Mouse (Mus musculus): Measurements from ENCODE around the gene Eef2k. TPM values are rescaled to one million over a fixed set of nuclear protein-coding genes. Genes with fewer than 3 reads are reported as not detected.
A peak's percentile ranks its signal among the peaks of the same experiment; 100 is the strongest.

The Eef2k gene
- polyA plus RNA-seq, 1 experiment from 2014 or later, result 12.4 TPM

DNA sequence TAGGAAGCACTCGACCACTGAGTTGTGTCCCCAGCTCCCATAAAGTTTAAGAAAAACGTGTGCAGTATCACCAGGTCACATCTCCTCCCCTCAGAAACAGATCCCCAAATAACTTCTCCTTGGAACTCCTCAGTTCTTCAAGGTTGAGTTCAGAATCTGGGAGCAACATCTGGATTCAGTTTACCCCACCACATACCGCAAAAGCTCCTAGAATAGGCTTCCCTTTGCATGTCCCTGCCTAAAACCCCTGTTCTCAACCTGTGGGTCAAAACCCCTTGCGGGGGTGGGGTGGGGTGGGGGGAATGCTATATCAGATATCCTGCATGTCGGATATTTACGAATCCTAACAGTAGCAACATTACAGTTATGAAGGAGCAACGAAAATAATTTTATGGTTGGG, 20.0 kb downstream of the Eef2k start:
- ATAC-seq (ENCODE audit: insufficient number of reproducible peaks, insufficient read depth, low FRiP score, low read depth), result no peak
- peaks cover 30 to 66% of the 10 kb centered on the region in 2 experiments for H3K4me1 ChIP-seq (ENCODE audit: control insufficient read depth in 2 of 2, insufficient read depth in 2 of 2, low read length in 2 of 2)
- no peaks in the 10 kb centered on the region for H3K9me3 ChIP-seq (ENCODE audit: control insufficient read depth, low read length)
- H3K4me3 ChIP-seq (ENCODE audit: control insufficient read depth in 1 of 2, insufficient read depth in 1 of 2, low read depth in 1 of 2, low read length in 2 of 2), result no peak overlapping the region
- no peak overlapping the region for H3K4me2 ChIP-seq (ENCODE audit: low read length)
- H3K27ac ChIP-seq (replicated peaks in 1 of 2; ENCODE audit: control insufficient read depth in 1 of 2, insufficient read depth in 1 of 2, low read depth in 2 of 2, low read length in 2 of 2), result no peak overlapping the region; a peak in 1 of 4 replicates
- WGBS, result 65% methylated on average over 7 of the region's 7 CpGs
- H3K27me3 ChIP-seq (ENCODE audit: control insufficient read depth, insufficient read depth, low read length), result no peaks in the 10 kb centered on the region
- H3K9ac ChIP-seq (ENCODE audit: low read length), result no peak overlapping the region
- peaks cover 15% of the 10 kb centered on the region; the same call in 1 of the 2 replicates for H3K36me3 ChIP-seq (ENCODE audit: control insufficient read depth, insufficient read depth, low read length)

DNA sequence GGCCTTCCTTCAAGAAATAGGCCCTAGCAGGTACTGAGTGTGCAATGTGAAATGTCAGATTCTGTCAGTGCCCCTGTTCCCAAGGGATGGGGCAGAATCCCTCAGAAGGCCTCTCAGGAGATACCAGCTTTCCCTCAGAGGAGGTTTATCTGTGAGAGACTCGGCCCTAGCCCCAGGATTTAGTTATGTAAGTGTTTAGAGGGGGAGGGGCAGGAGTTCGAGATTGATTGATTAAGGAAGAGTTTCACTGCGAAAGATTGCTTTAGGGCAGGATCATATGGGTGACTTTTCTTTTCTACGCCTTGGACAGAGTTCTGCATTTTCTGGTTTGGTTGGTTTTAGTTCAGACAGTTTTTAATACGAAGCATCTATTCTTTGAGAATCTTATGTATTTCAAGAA, 20.8 kb downstream of the Eef2k start:
- H3K4me2 ChIP-seq (ENCODE audit: low read length), result no peak overlapping the region
- no peaks in the 10 kb centered on the region for H3K9me3 ChIP-seq (ENCODE audit: control insufficient read depth, low read length)
- H3K9ac ChIP-seq (ENCODE audit: low read length), result no peak overlapping the region
- no peaks in the 10 kb centered on the region for H3K27me3 ChIP-seq (ENCODE audit: control insufficient read depth, insufficient read depth, low read length)
- WGBS, result 57% methylated on average over 5 of the region's 5 CpGs
- H3K36me3 ChIP-seq (ENCODE audit: control insufficient read depth, insufficient read depth, low read length), result peaks cover 11% of the 10 kb centered on the region; the same call in 1 of the 2 replicates
- no peak overlapping the region for H3K27ac ChIP-seq (replicated peaks in 1 of 2; ENCODE audit: control insufficient read depth in 1 of 2, insufficient read depth in 1 of 2, low read depth in 2 of 2, low read length in 2 of 2)
- no peak overlapping the region for H3K4me3 ChIP-seq (ENCODE audit: control insufficient read depth in 1 of 2, insufficient read depth in 1 of 2, low read depth in 1 of 2, low read length in 2 of 2)
- ATAC-seq (ENCODE audit: insufficient number of reproducible peaks, insufficient read depth, low FRiP score, low read depth), result no peak
- peaks cover 30 to 72% of the 10 kb centered on the region in 2 experiments for H3K4me1 ChIP-seq (ENCODE audit: control insufficient read depth in 2 of 2, insufficient read depth in 2 of 2, low read length in 2 of 2)

DNA sequence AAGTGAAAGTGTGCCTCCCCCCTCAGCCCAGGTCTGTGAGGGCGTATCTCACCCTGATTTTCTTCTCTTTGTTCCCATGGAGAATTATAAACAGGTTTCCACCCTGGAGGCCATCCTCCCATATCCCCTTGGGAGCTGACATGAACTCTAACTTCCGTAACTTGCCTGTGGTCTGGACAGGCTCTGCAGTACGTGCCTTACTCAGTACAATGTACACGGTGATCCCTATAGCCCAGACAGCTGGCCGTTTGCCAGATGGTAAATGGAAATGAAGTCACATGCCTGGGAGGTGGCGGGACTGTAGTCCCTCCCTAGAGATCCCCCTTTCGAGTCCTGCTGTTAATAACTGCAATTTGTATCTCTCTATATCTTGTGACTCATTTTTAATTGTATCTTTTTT, 22.5 kb downstream of the Eef2k start:
- H3K27me3 ChIP-seq (ENCODE audit: control insufficient read depth, insufficient read depth, low read length), result no peaks in the 10 kb centered on the region
- H3K9me3 ChIP-seq (ENCODE audit: control insufficient read depth, low read length), result no peaks in the 10 kb centered on the region
- peak overlapping the region; percentile 55 for H3K4me2 ChIP-seq (ENCODE audit: low read length)
- H3K9ac ChIP-seq (ENCODE audit: low read length), result peak overlapping the region; percentile 59; the same call in 1 of the 2 replicates
- peaks cover 36 to 85% of the 10 kb centered on the region in 2 experiments for H3K4me1 ChIP-seq (ENCODE audit: control insufficient read depth in 2 of 2, insufficient read depth in 2 of 2, low read length in 2 of 2)
- H3K27ac ChIP-seq (replicated peaks in 1 of 2; ENCODE audit: control insufficient read depth in 1 of 2, insufficient read depth in 1 of 2, low read depth in 2 of 2, low read length in 2 of 2), result peak overlapping the region; percentile 72 to 85
- peaks cover 1% of the 10 kb centered on the region; the same call in 1 of the 2 replicates for H3K36me3 ChIP-seq (ENCODE audit: control insufficient read depth, insufficient read depth, low read length)
- WGBS, result 3% methylated on average over 7 of the region's 7 CpGs
- peak overlapping the region in 1 of 2 experiments; percentile 15; a peak in 1 of 4 replicates for H3K4me3 ChIP-seq (ENCODE audit: control insufficient read depth in 1 of 2, insufficient read depth in 1 of 2, low read depth in 1 of 2, low read length in 2 of 2)
- peak; percentile 88 for ATAC-seq (ENCODE audit: insufficient number of reproducible peaks, insufficient read depth, low FRiP score, low read depth)

DNA sequence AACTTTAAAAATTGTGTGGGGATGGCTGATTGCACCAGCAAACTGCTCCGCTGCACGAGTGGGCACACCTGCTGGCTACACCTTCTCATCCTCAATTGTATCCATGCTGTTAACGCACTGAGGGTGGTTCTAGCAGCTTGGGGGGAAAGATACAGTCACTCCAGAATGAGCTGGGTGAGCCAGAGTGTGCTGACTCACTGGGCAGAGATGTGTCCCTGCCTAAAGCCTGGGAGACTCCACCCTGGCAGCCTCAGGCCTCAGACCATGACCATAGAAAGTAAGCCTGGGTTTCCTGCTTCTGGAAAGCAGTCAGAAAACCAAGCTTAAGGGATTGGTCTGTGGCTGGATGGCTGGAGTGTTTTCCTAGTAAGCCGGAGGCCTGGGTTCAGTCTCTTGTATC, 23.2 kb downstream of the Eef2k start:
- Histone ChIP-seq H3K36me3 (ENCODE audit: control insufficient read depth, insufficient read depth, low read length) (no peaks in the 10 kb centered on the region), H3K4me1 (ENCODE audit: control insufficient read depth in 2 of 2, insufficient read depth in 2 of 2, low read length in 2 of 2) (peaks cover 41 to 90% of the 10 kb centered on the region in 2 experiments), H3K9me3 (ENCODE audit: control insufficient read depth, low read length) (no peaks in the 10 kb centered on the region), H3K27ac (replicated peaks in 1 of 2; ENCODE audit: control insufficient read depth in 1 of 2, insufficient read depth in 1 of 2, low read depth in 2 of 2, low read length in 2 of 2) (peak overlapping the region; percentile 72 to 85), H3K4me2 (ENCODE audit: low read length) (no peak overlapping the region), H3K4me3 (ENCODE audit: control insufficient read depth in 1 of 2, insufficient read depth in 1 of 2, low read depth in 1 of 2, low read length in 2 of 2) (no peak overlapping the region), H3K27me3 (ENCODE audit: control insufficient read depth, insufficient read depth, low read length) (no peaks in the 10 kb centered on the region), H3K9ac (ENCODE audit: low read length) (peak overlapping the region; percentile 45)
- WGBS, result 42% methylated on average over 4 of the region's 4 CpGs
- ATAC-seq (ENCODE audit: insufficient number of reproducible peaks, insufficient read depth, low FRiP score, low read depth), result peak; percentile 34

DNA sequence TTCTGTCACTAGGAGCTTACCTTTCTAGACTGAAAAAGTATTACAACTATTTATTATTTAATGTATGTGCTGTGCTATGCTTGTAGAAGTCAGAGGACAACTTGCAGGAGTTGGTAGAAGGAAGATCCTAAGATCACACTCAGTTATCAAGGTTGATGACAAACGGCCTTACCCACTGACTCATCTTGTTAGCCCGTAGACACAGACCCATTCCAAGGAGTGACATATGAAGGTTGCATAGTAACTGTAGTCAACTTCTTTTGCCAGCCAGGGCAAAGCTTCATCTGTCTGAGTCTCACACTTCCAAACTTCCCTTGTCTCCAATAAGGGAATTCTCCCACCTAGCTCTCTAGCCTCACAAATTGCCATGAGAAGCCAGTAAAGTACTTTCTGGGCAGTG, 24.1 kb downstream of the Eef2k start:
- peak overlapping the region; percentile 45; the same call in 1 of the 2 replicates for H3K9ac ChIP-seq (ENCODE audit: low read length)
- no peaks in the 10 kb centered on the region for H3K9me3 ChIP-seq (ENCODE audit: control insufficient read depth, low read length)
- peak overlapping the region in 1 of 2 experiments; percentile 85; a peak in 3 of 4 replicates for H3K27ac ChIP-seq (replicated peaks in 1 of 2; ENCODE audit: control insufficient read depth in 1 of 2, insufficient read depth in 1 of 2, low read depth in 2 of 2, low read length in 2 of 2)
- H3K4me3 ChIP-seq (ENCODE audit: control insufficient read depth in 1 of 2, insufficient read depth in 1 of 2, low read depth in 1 of 2, low read length in 2 of 2), result no peak overlapping the region
- H3K4me1 ChIP-seq (ENCODE audit: control insufficient read depth in 2 of 2, insufficient read depth in 2 of 2, low read length in 2 of 2), result peaks cover 42 to 83% of the 10 kb centered on the region in 2 experiments
- 43% methylated on average over 2 of the region's 2 CpGs for WGBS
- no peak for ATAC-seq (ENCODE audit: insufficient number of reproducible peaks, insufficient read depth, low FRiP score, low read depth)
- no peak overlapping the region for H3K4me2 ChIP-seq (ENCODE audit: low read length)
- H3K27me3 ChIP-seq (ENCODE audit: control insufficient read depth, insufficient read depth, low read length), result no peaks in the 10 kb centered on the region
- H3K36me3 ChIP-seq (ENCODE audit: control insufficient read depth, insufficient read depth, low read length), result no peaks in the 10 kb centered on the region

DNA sequence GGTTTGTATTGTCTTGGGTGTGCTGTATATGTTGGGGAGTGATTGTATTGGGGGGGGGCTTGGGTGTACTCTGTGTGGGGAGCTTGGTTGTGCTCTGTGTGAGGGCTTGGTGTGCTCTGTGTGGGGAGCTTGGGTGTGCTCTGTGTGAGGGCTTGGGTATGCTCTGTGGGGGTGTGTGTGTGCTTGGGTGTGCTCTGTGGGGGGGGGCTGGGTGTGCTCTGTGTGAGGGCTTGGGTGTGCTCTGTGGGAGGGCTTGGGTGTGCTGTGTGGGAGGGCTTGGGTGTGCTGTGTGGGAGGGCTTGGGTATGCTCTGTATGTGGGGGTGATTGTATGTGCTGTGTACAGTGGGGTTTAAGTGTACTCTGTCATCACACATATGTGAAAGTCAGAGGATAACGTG, 25.1 kb downstream of the Eef2k start:
- 82% methylated on average over 1 of the region's 1 CpGs for WGBS
- no peak overlapping the region for H3K27ac ChIP-seq (replicated peaks in 1 of 2; ENCODE audit: control insufficient read depth in 1 of 2, insufficient read depth in 1 of 2, low read depth in 2 of 2, low read length in 2 of 2)
- ATAC-seq (ENCODE audit: insufficient number of reproducible peaks, insufficient read depth, low FRiP score, low read depth), result no peak

DNA sequence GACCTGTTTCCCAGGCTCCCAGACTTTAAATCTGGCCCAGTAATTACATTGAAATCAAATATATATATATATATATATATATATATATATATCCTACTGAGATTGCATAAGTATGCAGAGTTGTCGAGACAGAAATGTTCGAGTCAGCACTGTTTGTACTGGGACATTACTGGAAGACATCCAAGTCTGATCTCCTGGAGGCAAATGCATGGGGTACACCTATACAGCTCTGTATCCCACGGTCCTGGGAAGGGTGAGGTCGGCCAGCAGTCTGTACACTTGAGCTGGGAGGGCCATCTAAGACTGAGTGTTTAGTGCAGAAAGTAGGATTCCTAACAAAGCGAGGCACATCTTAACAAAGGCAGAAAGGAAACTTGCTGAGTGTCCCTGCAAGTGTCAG, 27.3 kb downstream of the Eef2k start:
- peak overlapping the region; percentile 29; the same call in 1 of the 2 replicates for H3K4me2 ChIP-seq (ENCODE audit: low read length)
- no peaks in the 10 kb centered on the region for H3K36me3 ChIP-seq (ENCODE audit: control insufficient read depth, insufficient read depth, low read length)
- H3K27ac ChIP-seq (replicated peaks in 1 of 2; ENCODE audit: control insufficient read depth in 1 of 2, insufficient read depth in 1 of 2, low read depth in 2 of 2, low read length in 2 of 2), result peak overlapping the region; percentile 56 to 62
- WGBS, result 19% methylated on average over 5 of the region's 5 CpGs
- H3K4me3 ChIP-seq (ENCODE audit: control insufficient read depth in 1 of 2, insufficient read depth in 1 of 2, low read depth in 1 of 2, low read length in 2 of 2), result no peak overlapping the region
- peak overlapping the region; percentile 50; the same call in 1 of the 2 replicates for H3K9ac ChIP-seq (ENCODE audit: low read length)
- no peaks in the 10 kb centered on the region for H3K9me3 ChIP-seq (ENCODE audit: control insufficient read depth, low read length)
- H3K27me3 ChIP-seq (ENCODE audit: control insufficient read depth, insufficient read depth, low read length), result no peaks in the 10 kb centered on the region
- ATAC-seq (ENCODE audit: insufficient number of reproducible peaks, insufficient read depth, low FRiP score, low read depth), result no peak
- peaks cover 23 to 51% of the 10 kb centered on the region in 2 experiments for H3K4me1 ChIP-seq (ENCODE audit: control insufficient read depth in 2 of 2, insufficient read depth in 2 of 2, low read length in 2 of 2)

More for the DNA sequence above, 25.1 kb downstream of the Eef2k start:
- no peaks in the 10 kb centered on the region for H3K9me3 ChIP-seq (ENCODE audit: control insufficient read depth, low read length)
- peaks cover 33 to 73% of the 10 kb centered on the region in 2 experiments for H3K4me1 ChIP-seq (ENCODE audit: control insufficient read depth in 2 of 2, insufficient read depth in 2 of 2, low read length in 2 of 2)
- no peaks in the 10 kb centered on the region for H3K36me3 ChIP-seq (ENCODE audit: control insufficient read depth, insufficient read depth, low read length)
- no peak overlapping the region for H3K4me2 ChIP-seq (ENCODE audit: low read length)
- no peaks in the 10 kb centered on the region for H3K27me3 ChIP-seq (ENCODE audit: control insufficient read depth, insufficient read depth, low read length)
- H3K4me3 ChIP-seq (ENCODE audit: control insufficient read depth in 1 of 2, insufficient read depth in 1 of 2, low read depth in 1 of 2, low read length in 2 of 2), result no peak overlapping the region
- no peak overlapping the region for H3K9ac ChIP-seq (ENCODE audit: low read length)

Data from heart, embryonic 14.5 days (tissue).